Mouse (Mus musculus) testis, postnatal 14 days (tissue): ENCODE data around the gene Gpr27.

Experiments used
- DNase-seq: peaks from one replicate; pipeline ENCODE4 v3.0.0; 2021; ENCODE audit warnings: low spot score

Gene Gpr27

DNA sequence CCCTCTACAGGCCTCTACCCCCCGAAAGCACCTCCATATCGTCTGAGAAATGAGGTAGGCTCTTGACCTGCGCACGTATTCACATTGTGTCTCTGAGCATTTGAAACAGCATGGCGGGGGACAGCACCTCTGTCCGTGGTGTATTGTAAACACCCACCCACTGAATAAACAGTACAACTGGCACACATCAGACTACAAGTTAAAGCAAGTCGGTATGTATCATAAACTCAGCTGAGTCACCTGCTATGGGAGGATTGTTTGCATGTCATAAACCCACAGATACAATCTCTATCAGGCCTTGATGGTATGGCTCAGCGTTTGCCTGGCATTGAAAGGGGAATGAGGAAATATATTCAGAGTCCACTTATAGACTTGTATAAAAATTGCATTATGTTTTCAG lies 15.2 kb upstream of the Gpr27 start:
- no peak for DNase-seq

- no peak for DNase-seq
Measured at GRCm38 (mm10) chr6:99678108-99678507, 14.4 kb upstream of the Gpr27 start.

DNA sequence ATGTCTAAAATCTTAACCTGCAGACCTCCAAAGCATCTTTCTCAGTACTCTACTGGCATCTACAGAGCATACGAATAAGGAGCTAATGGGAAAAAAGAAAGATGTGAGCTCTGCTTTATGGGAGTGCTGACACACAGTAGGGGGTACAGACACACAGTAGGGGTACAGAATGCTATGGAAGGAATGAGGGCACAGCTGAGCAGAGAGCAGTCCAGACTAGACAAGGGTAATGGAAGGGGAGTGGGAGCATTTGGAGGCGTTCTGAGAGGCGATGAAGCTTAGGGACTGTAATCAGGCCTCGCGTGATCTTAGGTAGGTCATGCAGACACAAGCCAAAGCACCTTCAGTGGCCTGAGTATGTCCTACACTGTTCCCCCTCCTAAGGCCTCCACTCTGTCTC lies 8.5 kb upstream of the Gpr27 start:
- DNase-seq = no peak

GRCm38 (mm10) chr6:99684899-99685298 lies 7.6 kb upstream of the Gpr27 start:
- no peak for DNase-seq

GRCm38 (mm10) chr6:99688513-99688912 lies 4.0 kb upstream of the Gpr27 start:
- DNase-seq = no peak

GRCm38 (mm10) chr6:99691666-99692205 lies 743 bp upstream of the Gpr27 start:
- no peak for DNase-seq

GRCm38 (mm10) chr6:99692916-99693841 lies 700 bp downstream of the Gpr27 start:
- no peak for DNase-seq

GRCm38 (mm10) chr6:99700484-99700883 lies 8.0 kb downstream of the Gpr27 start:
- no peak for DNase-seq

DNA sequence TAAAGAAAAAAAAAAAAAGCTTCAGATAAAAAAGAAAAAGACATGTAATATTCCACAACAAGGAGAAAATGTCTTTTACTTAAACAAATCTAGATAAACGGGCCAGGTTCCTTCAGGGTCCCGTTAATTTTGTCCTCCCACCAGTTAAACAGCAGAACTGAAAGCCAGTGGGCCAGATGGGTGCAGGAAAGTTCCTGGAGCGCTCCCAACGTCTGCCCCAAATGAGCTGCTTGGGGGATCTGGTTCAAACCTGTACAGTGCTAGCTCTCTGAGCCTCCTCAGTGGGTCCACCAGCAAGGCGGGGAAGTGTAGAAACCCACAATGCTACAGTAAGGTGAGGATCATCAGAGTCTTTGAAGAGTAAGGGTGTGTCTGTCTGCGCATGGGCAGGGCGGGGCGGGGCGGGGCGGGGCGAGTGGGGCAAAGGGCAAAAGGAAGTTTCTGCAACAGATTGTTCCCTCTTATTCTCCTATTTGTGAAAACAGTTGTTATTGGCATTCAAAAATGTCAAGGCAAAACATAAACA lies 19.2 kb downstream of the Gpr27 start:
- no peak for DNase-seq

DNA sequence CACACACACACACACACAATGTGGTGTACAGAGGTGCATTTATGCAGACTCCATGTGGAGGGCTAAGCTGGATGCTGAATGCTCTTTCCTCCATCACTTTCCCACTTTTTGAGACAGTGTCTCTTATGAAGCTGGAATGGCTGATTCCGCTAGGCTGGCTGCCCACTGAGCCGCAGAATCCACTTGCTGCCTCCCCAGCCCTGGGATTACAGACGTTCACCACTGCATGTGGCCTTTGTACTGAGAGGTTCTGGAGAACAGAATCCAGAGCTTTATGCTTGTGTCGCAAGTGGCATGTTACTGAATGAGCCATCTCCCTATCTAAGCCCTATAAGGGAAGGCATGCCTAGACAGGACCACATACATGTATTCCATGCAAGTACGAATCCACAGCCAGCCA lies 20.8 kb downstream of the Gpr27 start:
- DNase-seq = no peak

DNA sequence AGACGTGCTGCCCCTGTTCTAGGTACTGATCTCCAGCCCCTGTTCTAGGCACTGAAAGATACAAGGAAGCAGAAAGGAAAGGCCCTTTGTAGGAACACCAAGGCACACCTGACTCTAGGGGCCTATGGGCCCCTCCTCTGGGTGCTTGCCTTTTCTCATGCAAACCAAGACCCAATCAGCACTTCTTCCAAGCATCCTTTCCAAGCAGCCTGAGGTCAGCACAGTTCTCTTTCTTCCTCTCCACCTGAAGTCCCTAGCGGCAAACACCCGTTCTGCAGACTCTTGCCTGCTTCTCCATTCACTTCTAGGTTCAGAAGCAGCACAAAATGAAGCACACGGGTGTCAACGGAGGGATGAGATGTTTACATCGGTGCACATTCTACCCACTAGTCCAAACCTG lies 22.7 kb downstream of the Gpr27 start:
- DNase-seq = no peak

GRCm38 (mm10) chr6:99715913-99716312 lies 23.4 kb downstream of the Gpr27 start:
- no peak for DNase-seq

DNA sequence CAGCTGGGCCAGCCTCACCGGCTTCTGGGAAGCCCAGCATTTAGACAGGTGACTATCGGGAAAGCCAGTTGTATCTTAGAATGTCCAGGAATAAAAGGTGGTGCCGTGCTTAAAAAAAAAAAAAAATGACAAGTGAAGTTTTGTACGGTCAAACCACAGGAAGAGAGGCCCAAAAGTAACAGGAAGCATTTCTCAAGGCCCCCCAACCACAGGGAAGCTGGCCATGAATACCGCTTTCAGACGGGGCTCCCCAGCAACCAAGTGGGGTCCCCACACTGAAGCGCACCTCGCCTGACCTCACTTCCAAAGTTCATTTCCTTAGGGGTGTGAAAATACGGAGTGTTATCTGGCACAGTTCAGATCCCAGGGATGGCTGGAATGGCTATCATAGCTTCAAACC lies 28.6 kb downstream of the Gpr27 start:
- DNase-seq = no peak

- DNase-seq = no peak
Measured at GRCm38 (mm10) chr6:99722390-99722789, 29.9 kb downstream of the Gpr27 start.

DNA sequence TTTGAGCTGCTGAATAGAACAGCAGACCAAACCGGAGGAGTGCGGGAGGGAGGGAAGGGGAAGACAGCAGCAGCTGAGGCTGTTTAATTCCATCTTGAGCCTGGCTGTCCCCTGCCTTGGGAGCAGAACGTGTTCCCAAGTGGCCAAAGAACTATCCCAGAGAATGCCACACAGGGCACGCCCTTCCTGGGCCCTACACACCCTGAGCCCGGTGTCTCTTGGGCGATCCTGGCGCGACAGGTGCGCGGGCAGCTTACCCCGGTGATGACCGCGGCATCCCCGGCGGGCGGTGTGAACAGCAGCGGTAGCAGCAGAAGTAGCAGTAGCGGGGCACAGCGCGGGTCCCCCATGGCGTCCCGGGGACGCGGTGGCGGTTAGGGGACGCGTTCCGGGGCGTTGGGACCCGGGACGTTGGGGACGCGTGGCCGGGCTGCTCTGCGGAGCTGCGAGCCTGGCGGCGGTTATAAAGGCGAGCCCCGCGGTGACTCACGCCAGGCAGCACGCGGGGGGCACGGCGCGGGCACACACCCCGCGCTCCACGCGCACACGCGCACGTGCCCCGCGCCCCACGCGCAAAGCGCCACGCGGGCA lies 33.6 kb downstream of the Gpr27 start, which contains the start of gene Prok2:
Gene Prok2, minus strand, starts transcription at position 422 of the 591 bp plus-strand sequence.
- peak; percentile 8 for DNase-seq

GRCm38 (mm10) chr6:99726576-99727303 lies 34.3 kb downstream of the Gpr27 start:
- DNase-seq = no peak

DNA sequence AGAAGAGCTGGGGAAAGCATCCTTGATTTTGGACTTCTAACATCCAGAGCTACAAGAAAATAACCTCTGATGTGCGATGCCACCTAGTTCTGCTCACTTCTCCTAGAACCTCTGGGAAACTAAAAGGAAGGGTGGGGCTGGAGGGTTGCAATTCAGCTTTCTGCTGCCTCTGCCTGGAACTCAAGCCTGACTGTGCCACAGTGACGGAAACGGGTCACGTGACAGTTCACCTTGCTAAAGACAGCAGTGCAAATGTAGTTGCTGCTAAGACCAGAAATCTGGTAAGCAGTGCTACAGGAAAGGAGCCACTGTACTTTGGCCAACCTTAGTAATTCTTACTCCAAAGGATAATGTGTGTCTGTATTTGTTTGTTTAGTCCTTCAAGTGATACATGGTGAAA lies 37.4 kb downstream of the Gpr27 start:
- DNase-seq = no peak

DNA sequence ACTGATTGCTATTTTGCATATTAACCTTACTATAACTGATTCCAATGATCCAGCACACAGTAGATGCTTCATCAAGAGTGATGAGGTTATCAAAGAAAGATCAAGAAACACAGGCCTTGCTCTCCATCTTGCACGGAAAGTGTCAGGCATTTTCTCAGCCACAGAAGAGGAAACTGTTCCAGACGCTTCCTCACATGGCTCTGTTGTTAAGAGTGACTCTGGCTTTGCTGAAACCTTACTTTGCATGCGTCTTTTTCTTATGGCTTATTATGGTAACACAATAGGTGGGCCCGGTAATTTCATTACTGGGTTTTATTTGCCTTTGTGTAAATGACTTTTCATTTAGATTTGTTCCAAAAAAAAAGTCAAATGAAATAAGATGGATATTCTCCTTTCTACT lies 39.4 kb downstream of the Gpr27 start:
- no peak for DNase-seq

- DNase-seq = no peak
Measured at GRCm38 (mm10) chr6:99732673-99733072, 40.2 kb downstream of the Gpr27 start.

DNA sequence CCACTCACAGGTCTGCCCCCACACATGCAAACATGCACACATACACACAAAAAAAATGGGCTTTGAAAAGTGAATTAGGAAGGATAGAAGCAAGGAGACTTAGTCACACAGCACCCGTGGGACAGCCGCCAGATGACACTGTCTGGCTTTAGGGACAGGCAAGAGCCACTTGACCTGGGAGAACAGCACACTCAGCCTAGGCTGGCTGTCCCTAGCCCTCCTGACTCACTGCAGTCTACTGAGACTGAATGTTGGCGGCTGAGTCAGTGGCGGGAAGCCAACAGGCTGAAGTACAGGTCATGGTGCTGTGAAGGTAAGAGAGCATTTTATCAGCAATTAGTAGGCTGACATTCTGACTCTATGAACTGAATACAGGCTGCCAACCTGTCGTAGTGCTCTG lies 42.2 kb downstream of the Gpr27 start:
- DNase-seq = no peak

DNA sequence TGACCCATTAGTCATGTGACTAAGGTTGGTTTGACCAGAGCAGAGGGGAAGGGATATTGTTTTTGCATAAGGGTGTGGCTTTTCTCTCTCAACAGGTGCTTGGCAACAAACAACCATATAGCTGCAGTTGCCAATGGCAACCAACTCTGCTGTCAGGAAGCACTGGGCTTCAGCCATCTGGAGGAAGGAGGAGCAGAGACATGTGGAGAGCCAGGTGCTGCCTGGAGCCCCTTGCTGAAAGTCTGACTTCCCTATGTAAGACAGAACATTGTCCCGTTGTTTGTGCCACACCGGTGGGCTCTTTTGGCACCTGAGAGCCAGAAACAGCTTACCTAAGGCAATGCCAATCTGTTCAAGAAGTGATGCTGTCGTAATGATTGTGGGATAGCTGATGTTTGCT lies 50.4 kb downstream of the Gpr27 start:
- no peak for DNase-seq
